Mouse (Mus musculus) granulocyte monocyte progenitor cell, adult 5-6 weeks (primary cell): Measurements from ENCODE around the gene Plcd3. TPM values are rescaled to one million over a fixed set of nuclear protein-coding genes. Genes with fewer than 3 reads are reported as not detected.

Experiments used
- ATAC-seq: replicated peaks from 2 replicates; pipeline ENCODE4 v1.8.0; 2016; ENCODE audit warnings: mild to moderate bottlenecking, moderate TSS enrichment, inconsistent platforms; ENCODE audit not compliant: poor library complexity, severe bottlenecking
- total RNA-seq, 2 experiments: library from RNA; stranded (forward) in 1 of 2; stranded (reverse) in 1 of 2; fragments of 200-712, 200-1000 nt in 1 of 2; fragments of >200 nt in 1 of 2; fragmentation: Nextera tagmentation in 1 of 2; gene quantifications; 2 replicates each; pipeline ENCODE4 v1.2.3; 2014 to 2017

Plcd3 gene
- total RNA-seq, 2 experiments from 2014 or later = 0.41 to 3.2 TPM

DNA sequence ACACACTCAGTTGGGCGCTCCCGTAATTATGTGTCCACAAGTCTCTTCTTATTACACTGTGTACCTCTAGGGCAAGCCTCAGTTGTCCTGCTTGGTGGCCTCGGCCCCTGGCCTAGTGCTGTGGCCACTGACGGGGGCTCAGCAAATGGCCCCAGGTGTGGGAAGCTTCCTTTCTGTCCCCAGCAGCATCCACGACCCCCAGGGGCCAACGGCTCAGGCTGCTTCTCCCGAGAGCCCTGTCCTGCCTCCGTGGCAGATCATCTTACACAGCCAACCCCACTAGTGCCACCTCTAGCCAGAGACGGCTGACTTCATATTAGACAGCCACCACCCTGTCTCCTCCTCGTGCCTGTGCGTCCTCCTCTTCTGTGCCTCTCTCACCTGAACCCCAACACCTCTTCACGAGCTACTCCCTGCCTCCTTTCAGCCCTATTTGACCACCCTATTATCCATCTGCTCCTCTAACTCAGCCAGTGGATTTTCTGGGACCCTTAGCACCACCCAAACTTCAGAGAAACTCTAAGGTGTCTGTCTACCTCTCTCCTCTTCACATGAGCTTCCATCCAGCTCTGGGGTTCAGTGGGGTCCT lies 2.0 kb downstream of the Plcd3 start:
- ATAC-seq = no peak

- ATAC-seq = no peak
Measured at GRCm38 (mm10) chr11:103098531-103099190, 2.8 kb downstream of the Plcd3 start.

GRCm38 (mm10) chr11:103096979-103097894 lies 4.2 kb downstream of the Plcd3 start:
- ATAC-seq = no peak

DNA sequence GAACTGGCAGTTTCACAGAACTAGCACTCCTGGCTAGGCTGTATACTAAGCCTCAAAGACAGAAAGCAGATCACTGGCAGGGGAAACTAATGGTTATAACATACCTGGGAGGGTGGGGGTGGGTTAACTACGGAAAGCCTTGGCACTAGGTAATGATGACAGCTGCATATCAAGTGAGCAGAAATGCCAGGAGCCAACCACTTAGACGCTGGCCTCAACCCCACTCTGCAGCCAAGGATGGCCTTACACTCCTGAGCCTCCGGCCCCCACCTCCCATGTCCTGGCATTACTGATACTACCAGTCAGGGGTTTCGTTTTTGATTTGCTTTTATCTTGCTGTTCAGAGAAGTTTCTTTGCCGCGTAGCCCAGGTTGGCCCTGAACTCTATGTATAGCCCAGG lies 5.7 kb downstream of the Plcd3 start:
- no peak for ATAC-seq

DNA sequence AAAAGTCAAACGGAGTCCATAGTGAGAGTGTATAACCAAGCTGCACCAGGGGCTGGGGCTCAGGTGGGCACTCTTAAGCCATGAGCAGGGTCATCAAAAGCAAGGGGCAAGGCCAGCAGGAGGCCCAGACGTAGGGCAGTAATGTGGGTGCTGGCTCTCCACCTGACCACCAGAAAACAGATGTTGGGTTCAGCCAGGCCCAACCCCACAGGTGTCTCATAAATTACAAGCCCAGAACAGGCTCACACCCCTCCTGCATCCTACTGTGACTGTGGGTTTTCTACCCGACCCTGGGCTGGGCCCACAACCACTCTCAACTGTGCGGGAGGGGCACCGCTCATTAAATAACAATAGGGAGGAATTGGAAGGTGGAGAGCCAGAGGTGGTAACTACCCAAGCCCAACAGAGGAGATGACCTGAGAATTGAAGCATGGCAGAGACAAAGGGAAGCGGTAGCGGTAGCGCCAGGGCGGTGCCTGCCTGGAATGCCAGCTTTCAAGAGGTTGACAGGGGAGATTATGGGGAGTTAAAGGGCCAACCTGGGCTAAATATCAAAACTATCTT lies 6.3 kb downstream of the Plcd3 start:
- ATAC-seq = no peak

DNA sequence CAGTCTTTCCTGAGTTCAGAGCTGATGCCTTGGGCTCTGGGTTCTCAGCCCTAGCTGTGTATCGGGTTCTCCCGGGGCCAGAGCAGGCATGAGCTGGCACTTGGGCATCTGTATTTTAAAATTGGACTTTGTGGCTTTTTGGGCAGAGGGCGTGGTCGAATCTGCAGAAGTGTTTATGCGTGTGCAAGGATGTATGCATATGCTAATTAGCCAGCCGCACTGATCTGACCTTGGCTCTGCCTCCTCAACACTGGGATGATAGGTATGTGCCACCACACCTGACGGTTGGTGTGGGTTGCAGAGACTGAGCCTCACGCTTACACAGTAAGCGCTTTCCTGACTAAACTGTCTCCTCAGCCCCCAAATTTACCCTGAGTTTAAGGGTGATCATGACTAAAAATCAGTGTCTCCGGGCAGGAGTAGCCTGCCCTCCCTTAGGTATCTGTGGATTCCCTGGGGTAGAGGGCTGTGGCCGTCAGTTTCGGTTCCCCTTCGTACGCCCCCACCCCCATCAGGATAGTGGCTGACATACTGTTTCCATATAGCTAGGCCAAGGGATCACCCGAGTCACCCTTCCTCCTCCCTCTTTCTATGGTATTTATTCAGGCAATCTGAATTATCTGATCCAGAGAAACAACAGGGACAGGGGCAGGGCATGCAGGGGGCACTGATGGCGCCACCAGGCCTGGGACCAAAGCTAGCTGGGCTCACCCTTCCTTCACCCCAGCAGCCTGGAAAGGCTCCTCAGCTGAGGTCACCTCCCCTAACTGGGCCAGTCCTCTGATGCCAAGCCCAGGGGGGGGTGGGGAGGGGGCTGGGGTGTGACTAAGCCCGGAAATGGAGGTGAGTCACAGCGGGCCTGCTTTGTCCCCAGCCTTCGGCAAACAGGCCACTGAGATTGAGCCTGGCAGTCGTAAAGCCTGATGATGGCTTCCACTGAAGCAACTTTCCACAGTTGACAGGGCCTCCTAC lies 7.3 kb downstream of the Plcd3 start:
- ATAC-seq = peak; percentile 91

GRCm38 (mm10) chr11:103093306-103093705 lies 8.2 kb downstream of the Plcd3 start:
- ATAC-seq = no peak

GRCm38 (mm10) chr11:103081631-103082030 lies 19.8 kb downstream of the Plcd3 start:
- ATAC-seq = no peak

DNA sequence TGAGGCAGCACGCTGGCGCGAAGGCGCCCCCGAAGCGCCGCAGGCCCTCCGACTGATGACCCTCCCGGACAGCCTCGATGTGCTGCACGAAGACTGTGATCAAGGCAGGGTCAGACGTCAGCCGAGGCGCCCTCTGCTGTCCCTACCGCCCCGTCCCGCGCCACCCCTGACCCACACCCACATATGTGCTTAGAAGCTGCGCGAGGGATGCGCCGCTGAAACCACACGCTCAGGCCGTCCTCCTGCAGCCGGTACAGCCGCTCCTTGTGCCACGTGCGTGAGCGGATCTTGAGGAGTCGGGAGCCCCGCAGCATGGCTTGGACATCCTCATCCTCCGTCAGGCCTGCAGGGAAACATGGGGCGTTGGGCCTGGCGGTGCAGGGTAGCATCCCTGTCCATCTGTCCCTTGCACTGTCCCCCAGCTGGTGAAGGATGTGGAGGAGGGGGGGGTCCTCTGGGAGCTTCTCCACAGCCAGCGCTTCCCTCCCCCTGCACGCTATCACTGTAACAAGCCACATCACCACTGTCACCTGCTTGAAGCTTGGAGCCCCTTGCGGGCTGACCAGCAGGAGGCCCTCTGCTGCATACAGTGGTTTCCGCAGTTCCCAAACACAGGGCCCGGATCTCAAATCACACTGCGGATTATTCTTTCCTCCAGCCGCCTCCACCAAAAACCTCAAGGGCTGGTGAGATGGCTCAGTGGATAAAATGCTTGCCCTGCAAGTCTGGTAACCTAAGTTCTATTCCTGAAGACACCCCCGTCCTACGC lies 21.0 kb downstream of the Plcd3 start:
- peak; percentile 61 for ATAC-seq

DNA sequence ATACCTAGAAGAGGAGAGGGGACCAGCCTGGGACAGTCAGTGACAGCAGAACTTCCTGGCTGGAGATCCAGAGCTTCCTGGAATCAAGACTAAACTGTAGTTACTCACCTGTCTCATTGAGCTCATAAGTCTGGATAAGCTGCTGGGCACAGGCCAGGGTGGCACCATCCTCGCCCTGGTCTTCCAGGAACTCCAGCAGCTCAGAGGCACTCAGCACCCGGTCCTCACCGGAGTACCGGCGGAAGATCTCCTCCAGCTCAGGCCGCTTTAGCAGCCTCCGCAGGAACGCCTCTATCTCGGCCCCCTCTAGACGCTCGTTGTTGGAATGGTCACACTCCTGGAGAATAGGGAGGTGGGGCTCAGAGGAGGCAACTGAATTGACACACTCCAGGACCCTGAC lies 23.3 kb downstream of the Plcd3 start:
- no peak for ATAC-seq

GRCm38 (mm10) chr11:103076581-103076980 lies 24.9 kb downstream of the Plcd3 start:
- ATAC-seq = no peak

DNA sequence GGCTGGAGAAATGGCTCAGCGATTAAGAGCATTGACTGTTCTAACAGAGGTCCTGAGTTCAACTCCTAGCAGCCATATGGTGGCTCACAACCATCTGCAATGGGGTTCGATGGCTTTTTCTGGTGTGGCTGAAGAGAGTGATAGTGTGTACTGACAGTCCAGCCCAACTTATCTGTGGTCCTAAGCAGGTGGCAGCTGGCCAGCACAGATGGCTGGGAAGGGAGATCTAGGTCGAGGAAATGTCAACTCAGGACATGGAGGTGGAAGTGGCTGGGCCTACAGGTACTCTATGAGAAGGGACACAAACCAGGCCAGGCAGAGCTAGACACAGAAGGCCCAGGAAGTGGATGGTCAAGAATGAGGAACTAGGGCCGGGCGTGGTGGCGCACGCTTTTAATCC lies 25.4 kb downstream of the Plcd3 start:
- ATAC-seq = no peak

DNA sequence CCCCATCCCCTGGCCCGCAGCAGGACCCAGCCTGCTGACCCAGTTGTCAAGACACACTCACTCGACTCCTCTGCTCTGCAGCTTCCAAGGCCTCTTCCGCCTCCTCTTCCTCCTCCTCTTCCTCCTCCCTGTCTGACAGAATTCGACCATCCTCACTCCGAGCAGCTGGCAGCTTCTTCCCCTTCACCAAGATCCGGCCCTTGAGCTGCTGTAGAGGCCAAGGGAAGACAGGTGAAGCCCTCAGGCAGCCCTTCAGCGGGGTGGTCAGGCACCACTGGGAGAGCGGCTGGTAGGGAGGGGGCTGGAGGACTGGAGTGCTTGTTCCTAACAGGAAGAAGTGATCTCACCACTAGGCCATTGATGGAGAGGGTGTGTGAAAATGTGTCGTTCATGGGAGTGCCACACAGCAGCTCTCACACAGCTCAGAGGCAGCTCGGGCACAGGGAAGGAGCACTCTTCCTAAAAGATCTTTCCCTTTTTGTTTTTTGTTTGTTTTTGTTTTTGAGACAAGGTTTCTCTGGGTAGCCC lies 26.6 kb downstream of the Plcd3 start:
- ATAC-seq = no peak

- ATAC-seq = no peak
Measured at GRCm38 (mm10) chr11:103074121-103074650, 27.3 kb downstream of the Plcd3 start.

- ATAC-seq = no peak
Measured at GRCm38 (mm10) chr11:103073671-103074070, 27.8 kb downstream of the Plcd3 start.

DNA sequence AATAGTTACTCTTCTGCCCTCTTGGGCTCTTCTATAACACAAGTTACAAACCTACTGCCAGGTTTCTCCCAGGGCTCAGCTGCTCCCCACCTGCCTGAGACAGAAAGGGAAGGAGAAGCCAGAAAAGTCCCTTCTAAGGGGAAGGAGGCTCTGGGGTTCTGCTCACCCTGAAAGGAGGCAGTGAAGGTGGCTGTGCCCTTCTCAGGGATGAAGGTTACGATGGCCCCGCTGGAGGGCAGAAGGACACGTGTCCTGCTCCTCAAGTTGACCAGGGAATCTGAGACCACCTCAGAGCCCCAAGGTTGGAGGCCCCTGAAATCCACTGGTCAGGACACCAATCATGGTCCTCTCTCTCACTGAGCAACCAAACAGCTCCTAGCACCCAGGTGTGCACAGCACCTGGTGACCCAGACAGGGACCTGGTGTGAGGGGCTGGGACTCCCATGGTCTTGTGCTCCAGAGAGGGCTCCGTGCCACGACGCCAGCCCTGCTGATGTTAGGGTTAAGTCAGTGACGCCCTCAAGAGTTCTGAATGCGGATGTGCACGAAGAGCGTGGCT lies 31.1 kb downstream of the Plcd3 start:
- ATAC-seq = no peak

DNA sequence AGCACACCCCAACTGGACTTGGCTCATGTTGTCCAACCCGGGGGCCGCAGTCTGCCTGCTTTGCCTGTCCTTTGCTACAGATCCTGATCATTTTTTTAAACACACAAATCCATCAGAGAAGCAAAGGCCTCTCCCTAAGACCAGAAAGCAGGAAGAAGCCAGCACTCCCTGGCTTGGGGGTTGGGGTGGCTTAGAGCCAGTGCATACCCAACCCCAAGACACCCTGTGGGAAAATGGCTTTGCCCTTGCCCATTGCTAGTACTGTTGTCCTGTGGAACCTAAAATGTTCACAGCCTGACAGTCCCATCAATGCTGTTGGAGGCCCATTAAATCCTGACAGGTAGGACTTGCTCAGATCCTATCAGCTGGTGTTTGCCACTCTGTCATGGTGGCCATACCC lies 31.7 kb downstream of the Plcd3 start:
- ATAC-seq = no peak

DNA sequence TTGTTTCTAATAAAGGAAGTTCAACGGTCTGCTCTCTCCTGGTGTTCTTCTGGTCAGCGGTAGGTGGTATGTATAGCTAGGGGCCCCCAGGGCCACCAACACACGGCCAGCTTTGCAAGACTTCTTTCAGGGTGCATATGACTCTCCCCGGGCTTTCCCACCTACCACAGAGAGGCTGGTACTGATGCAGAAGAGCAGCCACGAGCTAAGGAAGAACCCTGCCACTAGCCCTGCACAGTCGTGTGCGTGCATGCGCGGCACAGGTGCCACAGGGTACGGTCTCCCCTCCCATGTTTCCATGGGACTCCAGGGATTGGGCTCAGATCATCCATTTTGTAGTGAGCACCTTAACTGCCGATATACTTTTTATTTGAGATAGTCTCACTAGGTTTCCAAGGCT lies 32.6 kb downstream of the Plcd3 start:
- no peak for ATAC-seq
